Mouse (Mus musculus): Measurements from ENCODE around the gene Gm6020. TPM values are rescaled to one million over a fixed set of nuclear protein-coding genes. Genes with fewer than 3 reads are reported as not detected.

The Gm6020 gene
- total RNA-seq, 2 experiments from 2014 or later, result not detected

Other genes starting within 250 kb of the Gm6020 start
- gene Zfp950, start 43.0 kb upstream of the Gm6020 start, total RNA-seq (2021), result 1 to 10 TPM; 7.0 to 8.5 TPM
- gene Gm7102, start 7.6 kb upstream of the Gm6020 start, total RNA-seq (2021), result not detected
- gene Csf2ra, start 44.5 kb downstream of the Gm6020 start, total RNA-seq (2021), result 1 to 10 TPM; 1.3 to 2.1 TPM
- gene Gm21060, start 113.2 kb downstream of the Gm6020 start, total RNA-seq (2021), result not detected

Measured in gastrocnemius, postnatal 25 days (tissue).